Mouse (Mus musculus) midbrain, embryonic 12.5 days (tissue): ENCODE data around the gene Spns1. TPM values are rescaled to one million over a fixed set of nuclear protein-coding genes. Genes with fewer than 3 reads are reported as not detected.
"Not testable (repeated sequence)": the region's sequence is repeated elsewhere in the genome, so short reads cannot be mapped to it uniquely, and the experiment has no call there.

Experiments used
- ATAC-seq: fragments of 200-750 bp; cut with Nextera tagmentation; 2 replicates; pipeline ENCODE4 v1.8.0; 2017; ENCODE audit warnings: low read depth, moderate TSS enrichment, moderate library complexity; ENCODE audit not compliant: low FRiP score
- H3K27ac ChIP-seq: fragments of 300-500 bp; sonication (generic); replicated peaks from 2 replicates; pipeline ENCODE4 v1.5.1; 2016; ENCODE audit warnings: mild to moderate bottlenecking
- H3K27me3 ChIP-seq: fragments of 300-500 bp; sonication (generic); 2 replicates; pipeline ENCODE4 v1.6.1; 2016; ENCODE audit warnings: mild to moderate bottlenecking
- H3K36me3 ChIP-seq: fragments of 300-500 bp; sonication (generic); 2 replicates; pipeline ENCODE4 v1.6.1; 2016
- H3K4me1 ChIP-seq: fragments of 300-500 bp; sonication (generic); 2 replicates; pipeline ENCODE4 v1.6.1; 2016
- H3K4me2 ChIP-seq: fragments of 300-500 bp; sonication (generic); replicated peaks from 2 replicates; pipeline ENCODE4 v1.6.1; 2016; ENCODE audit warnings: mild to moderate bottlenecking, moderate library complexity
- H3K4me3 ChIP-seq: fragments of 300-500 bp; sonication (generic); 2 replicates; pipeline ENCODE4 v1.5.1; 2016; ENCODE audit warnings: mild to moderate bottlenecking
- H3K9ac ChIP-seq: fragments of 300-500 bp; sonication (generic); replicated peaks from 2 replicates; pipeline ENCODE4 v1.6.1; 2016; ENCODE audit warnings: mild to moderate bottlenecking, moderate library complexity
- H3K9me3 ChIP-seq: fragments of 300-500 bp; sonication (generic); 2 replicates; pipeline ENCODE4 v1.6.1; 2016; ENCODE audit warnings: mild to moderate bottlenecking
- WGBS: fragments of 180-500 bp; shearing (Covaris S2); methylation state at CpG from one replicate; pipeline ENCODE4 v1.1.7; 2016; 5-methylcytosine and 5-hydroxymethylcytosine counted together
- polyA plus RNA-seq: library from polyadenylated mRNA; unstranded; fragments of >200 nt; fragmentation: Nextera tagmentation; extraction: Ambion mirVana; gene quantifications from 2 replicates; pipeline ENCODE4 v1.2.1, GENCODE M21; 2016

The Spns1 gene
- polyA plus RNA-seq, 1 experiment from 2014 or later = 66.9 TPM

DNA sequence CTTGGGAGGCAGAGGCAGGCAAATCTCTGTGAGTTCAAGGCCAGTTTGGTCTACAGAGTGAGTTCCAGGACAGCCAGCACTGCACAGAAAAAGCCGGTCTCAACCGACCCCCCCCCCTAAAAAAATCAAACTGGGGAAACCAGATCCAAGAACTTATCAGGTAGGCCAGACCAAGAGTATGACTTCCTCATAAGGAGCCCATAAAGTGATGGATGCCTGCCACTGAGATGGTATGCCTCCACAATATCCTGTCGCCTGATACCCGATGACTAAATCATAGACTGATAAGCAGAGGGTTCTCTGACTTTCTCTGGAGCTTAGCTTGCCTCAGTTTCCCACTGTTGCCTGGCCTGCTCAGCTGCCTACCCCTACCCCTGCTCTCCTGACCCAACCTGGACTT lies 20.6 kb upstream of the Spns1 start:
- Histone ChIP-seq H3K9ac (no peak overlapping the region), H3K4me1 (peaks cover 9% of the 10 kb centered on the region), H3K27me3 (no peaks in the 10 kb centered on the region), H3K27ac (no peak overlapping the region), H3K9me3 (no peaks in the 10 kb centered on the region), H3K4me2 (no peak overlapping the region), H3K4me3 (no peak overlapping the region), H3K36me3 (peaks cover 5% of the 10 kb centered on the region; the same call in 1 of the 2 replicates)
- no peak for ATAC-seq
- 91% methylated on average over 4 of the region's 4 CpGs for WGBS

DNA sequence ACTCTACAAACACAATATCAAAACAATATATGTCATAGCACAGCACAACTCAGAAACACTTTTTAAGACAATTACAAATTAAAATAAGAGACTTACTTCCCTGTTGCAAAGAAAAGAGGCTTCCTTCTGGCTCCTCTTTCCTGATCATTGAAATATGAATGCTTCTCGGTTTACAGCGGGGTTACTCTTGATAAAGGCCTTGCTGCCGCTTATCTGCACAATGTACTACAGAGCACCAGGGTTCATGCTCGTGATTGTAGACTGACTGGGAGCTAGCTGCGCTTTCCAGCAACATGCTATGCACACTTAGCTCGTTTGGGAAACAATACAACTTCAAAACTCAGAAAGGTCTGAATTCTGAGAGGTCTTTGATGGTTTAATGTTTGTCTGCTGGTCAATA lies 20.0 kb upstream of the Spns1 start:
- H3K9me3 ChIP-seq = no peaks in the 10 kb centered on the region
- peak overlapping the region; percentile 34 for H3K4me2 ChIP-seq
- H3K4me3 ChIP-seq = 0 out of 2 replicates have a peak overlapping the region, but pooled peaks have one; percentile 88
- 61% methylated on average over 6 of the region's 6 CpGs for WGBS
- no peaks in the 10 kb centered on the region for H3K27me3 ChIP-seq
- ATAC-seq = no peak
- H3K4me1 ChIP-seq = peaks cover 9% of the 10 kb centered on the region
- H3K36me3 ChIP-seq = peaks cover 5% of the 10 kb centered on the region; the same call in 1 of the 2 replicates
- no peak overlapping the region for H3K27ac ChIP-seq
- no peak overlapping the region for H3K9ac ChIP-seq

DNA sequence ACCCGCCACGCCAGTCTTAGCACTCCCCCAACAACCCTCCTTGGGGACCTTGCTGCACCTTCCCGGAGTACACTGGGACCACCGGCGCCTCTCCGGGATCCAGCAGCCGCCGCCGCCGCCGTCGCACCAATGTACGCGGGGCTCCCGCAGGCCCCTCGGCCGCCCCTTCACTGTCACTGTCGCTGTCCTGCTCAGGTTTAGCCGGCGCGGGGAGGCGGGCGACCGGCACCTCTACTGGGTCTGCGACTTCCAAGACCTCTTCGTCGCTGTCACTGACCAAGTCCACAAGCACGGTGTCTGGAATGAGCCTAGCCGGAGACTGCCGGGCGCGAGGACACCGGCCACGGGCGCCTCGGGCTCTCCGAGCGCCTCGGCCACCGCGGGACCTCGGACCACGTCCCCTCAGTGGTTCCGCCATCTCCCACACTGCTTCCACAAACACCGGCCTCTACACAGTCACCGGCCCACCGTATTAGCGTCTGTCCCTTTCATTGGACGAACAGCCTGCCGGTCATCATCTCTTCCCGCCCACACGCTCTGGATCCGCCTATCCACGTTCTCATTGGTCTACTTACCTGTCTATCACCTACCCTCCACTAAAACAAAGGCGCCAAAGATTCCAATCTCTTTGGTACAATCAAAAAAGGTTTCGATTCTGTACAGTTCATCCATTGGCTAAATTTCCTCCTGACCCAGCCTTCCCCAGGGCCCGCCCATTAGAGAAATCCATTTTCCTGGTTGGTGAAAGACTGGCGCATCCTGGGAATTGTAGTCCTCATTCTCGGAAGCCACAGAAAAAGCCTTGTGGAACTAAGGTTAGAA lies 19.3 kb upstream of the Spns1 start, which contains the start of gene Nfatc2ip:
Gene Nfatc2ip, minus strand, starts transcription at position 440 of the 822 bp plus-strand sequence.
- Histone ChIP-seq H3K27ac (peak within 1 kb of the TSS; percentile 71), H3K36me3 (peaks cover 8% of the 10 kb centered on the region; the same call in 1 of the 2 replicates), H3K27me3 (no peaks in the 10 kb centered on the region), H3K9me3 (no peaks in the 10 kb centered on the region), H3K4me1 (peaks cover 9% of the 10 kb centered on the region), H3K4me3 (peak within 1 kb of the TSS; percentile 88), H3K9ac (peak within 1 kb of the TSS; percentile 82), H3K4me2 (peak within 1 kb of the TSS; percentile 87)
- under 1% methylated on average over 59 of the region's 59 CpGs for WGBS
- peak; percentile 100 for ATAC-seq

DNA sequence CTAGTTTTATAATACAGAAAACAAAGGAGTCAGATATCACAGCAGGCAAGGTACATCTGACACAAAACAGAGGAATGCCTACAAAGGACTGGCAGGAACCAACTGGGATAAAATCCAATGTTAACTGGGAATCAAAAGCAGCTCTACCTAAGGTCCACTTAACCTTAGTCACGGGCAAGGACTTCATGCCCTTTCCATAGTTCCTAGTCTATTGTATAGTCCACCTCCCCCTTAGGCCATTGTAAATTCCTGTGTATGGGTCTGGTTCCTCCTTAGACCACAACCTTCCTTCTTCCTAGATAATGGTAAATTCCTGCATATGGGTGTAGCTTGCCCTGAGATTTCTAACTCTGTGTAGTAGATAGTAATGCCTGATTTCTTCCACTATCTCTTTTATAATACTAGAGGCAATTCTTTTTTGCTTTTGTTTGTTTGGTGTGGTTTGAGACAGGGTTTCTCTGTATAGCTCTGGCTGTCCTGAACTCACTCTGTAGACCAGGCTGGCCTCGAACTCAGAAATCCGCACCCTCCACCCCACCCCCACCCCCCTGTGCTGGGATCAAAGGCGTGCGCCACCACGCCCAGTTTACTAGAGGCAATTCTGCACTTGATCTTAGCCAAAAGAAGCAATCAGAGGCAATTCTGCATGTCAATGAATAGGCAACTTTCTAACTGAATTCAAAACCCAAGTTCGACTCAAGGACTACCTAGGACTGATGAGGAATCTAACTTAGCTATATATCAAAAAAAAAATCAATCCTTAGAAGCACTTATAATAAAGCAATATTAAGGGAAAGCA lies 15.0 kb upstream of the Spns1 start:
- not testable (repeated sequence) for H3K4me3 ChIP-seq, H3K9me3 ChIP-seq, H3K4me1 ChIP-seq, ATAC-seq, H3K4me2 ChIP-seq, H3K27ac ChIP-seq, H3K9ac ChIP-seq, H3K27me3 ChIP-seq
- WGBS = 89% methylated on average over 7 of the region's 7 CpGs
- H3K36me3 ChIP-seq = peaks cover 40% of the 10 kb centered on the region

DNA sequence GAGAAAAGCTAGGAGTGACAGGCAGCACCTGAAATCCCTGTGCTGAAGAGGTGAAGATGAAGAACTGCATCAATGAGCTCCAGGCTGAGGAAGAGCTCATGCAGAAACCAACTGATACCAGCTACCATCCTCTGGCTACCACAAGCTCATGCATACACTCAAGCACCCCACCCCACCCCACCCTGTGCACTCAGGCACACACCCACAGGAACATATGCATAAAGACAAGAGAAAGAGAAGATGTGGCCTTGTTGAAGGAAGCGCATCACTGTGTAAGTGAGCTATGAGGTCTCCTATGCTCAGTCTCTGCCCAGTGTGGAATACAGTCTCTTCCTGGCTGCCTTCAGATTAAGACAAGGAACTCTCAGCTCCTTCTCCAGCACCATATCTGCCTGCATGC lies 10.9 kb upstream of the Spns1 start:
- Histone ChIP-seq H3K4me2 (no peak overlapping the region), H3K9me3 (no peaks in the 10 kb centered on the region), H3K9ac (no peak overlapping the region), H3K36me3 (peaks cover 57% of the 10 kb centered on the region), H3K27me3 (no peaks in the 10 kb centered on the region), H3K4me1 (no peaks in the 10 kb centered on the region), H3K27ac (no peak overlapping the region), H3K4me3 (no peak overlapping the region)
- no peak for ATAC-seq
- WGBS = 100% methylated on average over 1 of the region's 1 CpGs

DNA sequence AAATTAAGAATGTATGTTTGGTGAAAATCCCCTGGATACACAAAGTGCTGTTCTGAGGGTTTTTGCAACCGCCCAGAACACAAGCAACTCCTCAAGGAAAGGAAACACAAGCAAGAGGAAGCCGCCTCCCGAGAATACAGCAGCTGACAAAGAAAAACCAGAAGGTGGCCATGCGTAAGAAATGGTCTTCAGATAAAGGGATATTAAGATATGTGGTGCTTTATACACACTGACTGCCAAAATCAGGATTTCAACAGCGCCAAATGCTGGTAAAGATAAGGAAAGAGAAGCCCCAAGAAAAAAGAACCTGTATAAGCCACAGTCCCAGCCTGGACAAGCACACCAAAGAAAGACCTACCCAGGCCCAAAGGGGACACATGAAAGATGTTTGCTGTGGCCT lies 6.3 kb upstream of the Spns1 start:
- Histone ChIP-seq H3K9ac (no peak overlapping the region), H3K27ac (no peak overlapping the region), H3K9me3 (no peaks in the 10 kb centered on the region), H3K4me3 (no peak overlapping the region), H3K27me3 (no peaks in the 10 kb centered on the region), H3K4me1 (no peaks in the 10 kb centered on the region), H3K36me3 (peaks cover 34% of the 10 kb centered on the region), H3K4me2 (no peak overlapping the region)
- ATAC-seq = no peak
- WGBS = 93% methylated on average over 5 of the region's 5 CpGs

DNA sequence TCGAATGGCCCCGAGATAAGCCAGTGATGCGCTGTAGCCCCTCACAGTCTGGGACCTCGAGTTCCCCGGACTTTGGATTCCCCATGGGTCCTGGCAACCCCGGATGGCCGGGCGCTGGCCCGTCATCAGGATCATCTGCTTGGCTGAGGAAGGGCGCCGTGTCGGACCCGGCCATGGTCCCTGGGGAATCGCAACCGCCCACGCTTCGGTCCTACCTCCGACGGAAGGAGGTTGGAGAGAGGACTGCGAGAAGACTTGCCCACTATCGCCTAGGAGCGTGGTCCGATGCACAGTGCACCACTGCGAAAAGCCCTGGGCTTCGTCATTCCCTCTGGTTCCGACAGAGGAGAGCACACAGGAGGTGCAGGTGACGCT lies 360 bp downstream of the Spns1 start:
- H3K36me3 ChIP-seq = peaks cover 29% of the 10 kb centered on the region
- H3K4me3 ChIP-seq = peak overlapping the region; percentile 78
- peak overlapping the region; percentile 77 for H3K9ac ChIP-seq
- WGBS = 1% methylated on average over 27 of the region's 27 CpGs
- H3K9me3 ChIP-seq = no peaks in the 10 kb centered on the region
- H3K4me1 ChIP-seq = peaks cover 19% of the 10 kb centered on the region
- ATAC-seq = peak; percentile 71
- no peaks in the 10 kb centered on the region for H3K27me3 ChIP-seq
- H3K4me2 ChIP-seq = peak overlapping the region; percentile 91
- H3K27ac ChIP-seq = no peak overlapping the region

DNA sequence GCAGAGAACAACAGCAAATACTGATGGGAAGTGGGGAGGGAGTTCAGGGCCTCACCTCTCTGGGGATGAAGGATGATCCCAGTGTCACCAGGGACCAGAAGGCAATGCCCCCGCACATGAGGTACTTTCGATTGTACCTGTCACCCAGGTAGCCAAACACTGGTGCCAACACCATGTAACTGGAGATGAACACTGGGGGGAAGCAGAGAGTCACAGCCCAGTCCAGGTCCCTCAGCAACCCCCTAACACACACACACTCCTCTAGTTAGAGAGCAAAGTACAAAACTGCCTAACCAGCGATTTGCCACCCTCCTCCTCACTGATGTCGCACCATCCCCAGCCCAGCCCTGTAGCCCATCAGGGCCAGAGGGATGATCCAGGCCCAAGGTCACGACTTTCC lies 2.2 kb downstream of the Spns1 start:
- Histone ChIP-seq H3K9me3 (no peaks in the 10 kb centered on the region), H3K4me2 (no peak overlapping the region)

DNA sequence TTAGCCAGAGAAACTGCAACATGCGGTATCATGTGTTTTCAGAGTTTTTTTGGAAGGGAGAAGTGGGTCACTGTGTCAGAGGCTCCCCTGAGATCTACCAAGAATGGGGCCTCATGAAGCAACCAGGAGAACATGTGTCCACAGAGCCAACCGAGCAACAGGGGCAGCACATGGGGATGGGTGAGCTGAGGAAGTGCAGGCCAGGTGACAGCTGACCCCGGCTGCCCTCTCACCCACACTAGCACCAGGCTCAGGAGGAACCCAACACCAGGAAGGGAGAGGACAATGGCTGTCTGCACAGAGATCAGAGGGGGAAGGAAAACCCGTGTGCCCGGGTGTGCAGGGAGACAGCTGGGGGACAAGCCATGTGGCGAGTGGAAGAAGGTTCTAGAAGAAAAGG lies 2.7 kb downstream of the Spns1 start:
- Histone ChIP-seq H3K4me3 (no peak overlapping the region), H3K27ac (no peak overlapping the region), H3K27me3 (no peaks in the 10 kb centered on the region), H3K36me3 (peaks cover 53% of the 10 kb centered on the region), H3K4me2 (no peak overlapping the region), H3K9me3 (no peaks in the 10 kb centered on the region), H3K9ac (no peak overlapping the region), H3K4me1 (peaks cover 19% of the 10 kb centered on the region)
- 79% methylated on average over 6 of the region's 6 CpGs for WGBS
- no peak for ATAC-seq

More for the DNA sequence above, 2.2 kb downstream of the Spns1 start:
- no peaks in the 10 kb centered on the region for H3K27me3 ChIP-seq
- H3K36me3 ChIP-seq = peaks cover 48% of the 10 kb centered on the region
- 82% methylated on average over 5 of the region's 5 CpGs for WGBS
- no peak for ATAC-seq
- no peak overlapping the region for H3K9ac ChIP-seq
- H3K4me3 ChIP-seq = no peak overlapping the region
- no peak overlapping the region for H3K27ac ChIP-seq
- H3K4me1 ChIP-seq = peaks cover 19% of the 10 kb centered on the region

DNA sequence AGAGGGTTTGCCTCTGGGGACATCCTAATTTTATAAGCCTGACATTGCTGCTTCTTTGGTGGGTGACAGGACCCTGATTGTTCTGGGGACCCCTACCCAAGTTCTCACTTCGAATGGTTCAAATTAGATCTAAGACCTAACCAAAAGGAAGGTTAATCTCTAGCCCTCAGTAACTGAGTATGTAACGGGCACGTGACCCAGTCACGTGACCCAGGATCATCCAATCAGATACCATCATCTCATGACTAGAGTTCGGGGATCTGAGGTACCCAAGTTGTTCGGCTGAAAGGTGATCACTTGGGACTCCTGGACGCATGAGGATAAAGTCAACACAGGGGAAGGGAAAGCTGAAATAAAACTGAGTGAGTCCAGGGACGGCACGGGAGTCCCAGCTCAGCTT lies 4.2 kb downstream of the Spns1 start:
- peaks cover 62% of the 10 kb centered on the region for H3K36me3 ChIP-seq
- H3K27ac ChIP-seq = no peak overlapping the region
- H3K9ac ChIP-seq = no peak overlapping the region
- H3K4me1 ChIP-seq = peaks cover 15% of the 10 kb centered on the region
- no peaks in the 10 kb centered on the region for H3K27me3 ChIP-seq
- ATAC-seq = no peak
- H3K4me2 ChIP-seq = no peak overlapping the region
- no peak overlapping the region for H3K4me3 ChIP-seq
- WGBS = 88% methylated on average over 9 of the region's 9 CpGs
- no peaks in the 10 kb centered on the region for H3K9me3 ChIP-seq

DNA sequence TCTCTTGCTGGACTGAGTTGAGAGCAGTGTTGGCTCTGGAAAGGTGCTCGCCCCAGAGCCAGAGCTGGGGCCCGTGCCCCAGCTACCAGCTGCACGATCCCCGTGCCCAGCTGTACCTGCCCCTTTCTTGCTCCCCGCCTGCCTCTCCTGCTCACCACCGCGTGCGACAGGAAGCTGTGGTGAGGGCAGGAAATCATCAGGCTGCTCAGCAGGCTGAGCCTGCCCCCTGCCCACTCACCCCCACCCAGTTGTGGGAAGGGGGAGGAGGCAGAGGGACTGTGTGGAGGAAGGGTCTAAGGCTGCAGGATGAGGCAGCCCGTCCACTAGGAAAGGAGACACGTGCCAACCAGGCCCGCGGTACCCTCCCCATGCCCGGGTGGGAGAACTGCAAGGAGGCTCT lies 7.9 kb downstream of the Spns1 start, which contains the start of gene Lat:
Gene Lat, minus strand, starts transcription at position 178 of the 400 bp plus-strand sequence.
- Histone ChIP-seq H3K4me1 (no peaks in the 10 kb centered on the region), H3K27me3 (no peaks in the 10 kb centered on the region), H3K36me3 (peaks cover 58% of the 10 kb centered on the region), H3K4me2 (no peak within 1 kb of the TSS), H3K27ac (no peak within 1 kb of the TSS), H3K9ac (no peak within 1 kb of the TSS), H3K4me3 (no peak within 1 kb of the TSS), H3K9me3 (no peaks in the 10 kb centered on the region)
- ATAC-seq = no peak
- 84% methylated on average over 13 of the region's 13 CpGs for WGBS

DNA sequence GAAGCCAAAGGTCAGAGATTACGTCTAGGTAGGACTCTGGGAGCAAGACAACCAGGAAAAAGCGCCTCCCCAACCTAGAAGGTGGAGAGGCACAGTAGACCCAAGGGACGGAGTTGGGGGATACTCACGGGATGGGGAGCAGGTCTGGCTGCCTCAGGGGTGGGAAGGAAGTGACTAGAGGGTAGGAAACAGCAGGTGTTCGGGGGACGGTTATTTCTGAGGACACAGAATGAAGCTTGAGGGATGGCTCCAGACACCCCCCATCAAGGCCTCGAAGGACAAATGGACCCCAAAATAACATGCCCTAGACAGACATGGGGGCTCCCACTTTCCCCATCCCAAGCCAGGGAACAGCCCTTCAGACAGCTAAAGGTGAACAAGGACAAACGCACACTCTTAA lies 8.9 kb downstream of the Spns1 start:
- Histone ChIP-seq H3K27me3 (no peaks in the 10 kb centered on the region), H3K9me3 (no peaks in the 10 kb centered on the region), H3K36me3 (peaks cover 54% of the 10 kb centered on the region), H3K4me1 (no peaks in the 10 kb centered on the region), H3K4me3 (no peak overlapping the region), H3K9ac (no peak overlapping the region), H3K27ac (no peak overlapping the region), H3K4me2 (no peak overlapping the region)
- WGBS = 83% methylated on average over 8 of the region's 8 CpGs
- no peak for ATAC-seq
